Mouse (Mus musculus) hindbrain, postnatal 0 days (tissue): ENCODE data around the gene Olfr1032. TPM values are rescaled to one million over a fixed set of nuclear protein-coding genes. Genes with fewer than 3 reads are reported as not detected.

Experiments
- polyA plus RNA-seq: library from polyadenylated mRNA; unstranded; fragments of >200 nt; fragmentation: Nextera tagmentation; extraction: Ambion mirVana; gene quantifications from 2 replicates; pipeline ENCODE4 v1.2.1, GENCODE M21; 2015
- total RNA-seq: library from RNA; depleted of rRNA; stranded (reverse); fragments of >200 nt; gene quantifications from 2 replicates; pipeline ENCODE4 v1.2.3, GENCODE M21; 2014; rRNA removed

The Olfr1032 gene
- total and polyA plus RNA-seq, 2 experiments from 2014 or later: not detected

Other genes starting within 250 kb of the Olfr1032 start
Only the 30 nearest of the 31 such genes appear.
- gene Olfr1013, start 238.4 kb upstream of the Olfr1032 start, total RNA-seq: not detected in 2 replicates
- not detected in 2 replicates for gene Olfr1013, start 238.4 kb upstream of the Olfr1032 start, polyA plus RNA-seq
- gene Olfr1014, start 232.8 kb upstream of the Olfr1032 start, total RNA-seq: not detected in 2 replicates
- gene Olfr1014, start 232.8 kb upstream of the Olfr1032 start, polyA plus RNA-seq: not detected in 2 replicates
- not detected in 2 replicates for gene Olfr1015, start 223.5 kb upstream of the Olfr1032 start, total RNA-seq
- gene Olfr1015, start 223.5 kb upstream of the Olfr1032 start, polyA plus RNA-seq: not detected in 2 replicates
- gene Olfr1016, start 203.0 kb upstream of the Olfr1032 start, total RNA-seq: not detected in 2 replicates
- gene Olfr1016, start 203.0 kb upstream of the Olfr1032 start, polyA plus RNA-seq: not detected in 2 replicates
- not detected in 2 replicates for gene Olfr1018, start 187.1 kb upstream of the Olfr1032 start, total RNA-seq
- not detected in 2 replicates for gene Olfr1018, start 187.1 kb upstream of the Olfr1032 start, polyA plus RNA-seq
- gene Olfr1019, start 160.1 kb upstream of the Olfr1032 start, total RNA-seq: not detected in 2 replicates
- not detected in 2 replicates for gene Olfr1019, start 160.1 kb upstream of the Olfr1032 start, polyA plus RNA-seq
- gene Olfr1020, start 158.5 kb upstream of the Olfr1032 start, total RNA-seq: not detected in 2 replicates
- not detected in 2 replicates for gene Olfr1020, start 158.5 kb upstream of the Olfr1032 start, polyA plus RNA-seq
- gene Olfr1022, start 136.9 kb upstream of the Olfr1032 start, total RNA-seq: not detected in 2 replicates
- gene Olfr1022, start 136.9 kb upstream of the Olfr1032 start, polyA plus RNA-seq: not detected in 2 replicates
- not detected in 2 replicates for gene Olfr1023, start 119.9 kb upstream of the Olfr1032 start, total RNA-seq
- gene Olfr1023, start 119.9 kb upstream of the Olfr1032 start, polyA plus RNA-seq: not detected in 2 replicates
- gene Olfr1024, start 100.5 kb upstream of the Olfr1032 start, total RNA-seq: not detected in 2 replicates
- gene Olfr1024, start 100.5 kb upstream of the Olfr1032 start, polyA plus RNA-seq: not detected in 2 replicates
- gene Olfr1025-ps1, start 90.3 kb upstream of the Olfr1032 start, total RNA-seq: not detected in 2 replicates
- not detected in 2 replicates for gene Olfr1025-ps1, start 90.3 kb upstream of the Olfr1032 start, polyA plus RNA-seq
- not detected in 2 replicates for gene Olfr1026, start 84.0 kb upstream of the Olfr1032 start, total RNA-seq
- gene Olfr1026, start 84.0 kb upstream of the Olfr1032 start, polyA plus RNA-seq: not detected in 2 replicates
- not detected in 2 replicates for gene Olfr1028, start 55.1 kb upstream of the Olfr1032 start, total RNA-seq
- not detected in 2 replicates for gene Olfr1028, start 55.1 kb upstream of the Olfr1032 start, polyA plus RNA-seq
- gene Olfr1029, start 31.6 kb upstream of the Olfr1032 start, total RNA-seq: not detected in 2 replicates
- not detected in 2 replicates for gene Olfr1029, start 31.6 kb upstream of the Olfr1032 start, polyA plus RNA-seq
- gene Olfr1030, start 26.3 kb upstream of the Olfr1032 start, total RNA-seq: not detected in 2 replicates
- gene Olfr1030, start 26.3 kb upstream of the Olfr1032 start, polyA plus RNA-seq: not detected in 2 replicates
- not detected in 2 replicates for gene Olfr1031, start 15.2 kb upstream of the Olfr1032 start, total RNA-seq
- gene Olfr1031, start 15.2 kb upstream of the Olfr1032 start, polyA plus RNA-seq: not detected in 2 replicates
- gene Olfr1033, start 15.1 kb downstream of the Olfr1032 start, total RNA-seq: 0.21 and 1.1 TPM in 2 replicates
- 0.29 and 1.6 TPM in 2 replicates for gene Olfr1033, start 15.1 kb downstream of the Olfr1032 start, polyA plus RNA-seq
- gene Olfr1034, start 40.3 kb downstream of the Olfr1032 start, total RNA-seq: 0.05 TPM in 1 of 2 replicates, not detected in the other
- 0.04 TPM in 1 of 2 replicates, not detected in the other for gene Olfr1034, start 40.3 kb downstream of the Olfr1032 start, polyA plus RNA-seq
- gene Olfr1036, start 68.5 kb downstream of the Olfr1032 start, total RNA-seq: not detected in 2 replicates
- not detected in 2 replicates for gene Olfr1036, start 68.5 kb downstream of the Olfr1032 start, polyA plus RNA-seq
- gene Olfr1037, start 81.8 kb downstream of the Olfr1032 start, total RNA-seq: not detected in 2 replicates
- not detected in 2 replicates for gene Olfr1037, start 81.8 kb downstream of the Olfr1032 start, polyA plus RNA-seq
- gene Olfr1039, start 130.4 kb downstream of the Olfr1032 start, total RNA-seq: not detected in 2 replicates
- not detected in 2 replicates for gene Olfr1039, start 130.4 kb downstream of the Olfr1032 start, polyA plus RNA-seq
- gene Olfr1040, start 141.2 kb downstream of the Olfr1032 start, total RNA-seq: not detected in 2 replicates
- not detected in 2 replicates for gene Olfr1040, start 141.2 kb downstream of the Olfr1032 start, polyA plus RNA-seq
- gene Olfr1042, start 156.3 kb downstream of the Olfr1032 start, total RNA-seq: not detected in 2 replicates
- gene Olfr1042, start 156.3 kb downstream of the Olfr1032 start, polyA plus RNA-seq: not detected in 2 replicates
- gene Olfr1043, start 162.0 kb downstream of the Olfr1032 start, total RNA-seq: not detected in 2 replicates
- not detected in 2 replicates for gene Olfr1043, start 162.0 kb downstream of the Olfr1032 start, polyA plus RNA-seq
- not detected in 2 replicates for gene Olfr1044, start 172.3 kb downstream of the Olfr1032 start, total RNA-seq
- not detected in 2 replicates for gene Olfr1044, start 172.3 kb downstream of the Olfr1032 start, polyA plus RNA-seq
- gene Olfr52, start 180.1 kb downstream of the Olfr1032 start, total RNA-seq: not detected in 2 replicates
- not detected in 2 replicates for gene Olfr52, start 180.1 kb downstream of the Olfr1032 start, polyA plus RNA-seq
- gene Olfr1045, start 197.5 kb downstream of the Olfr1032 start, total RNA-seq: not detected in 2 replicates
- gene Olfr1045, start 197.5 kb downstream of the Olfr1032 start, polyA plus RNA-seq: not detected in 2 replicates
- gene Olfr1046, start 213.8 kb downstream of the Olfr1032 start, total RNA-seq: not detected in 2 replicates
- gene Olfr1046, start 213.8 kb downstream of the Olfr1032 start, polyA plus RNA-seq: not detected in 2 replicates
- not detected in 2 replicates for gene Olfr1047, start 225.9 kb downstream of the Olfr1032 start, total RNA-seq
- gene Olfr1047, start 225.9 kb downstream of the Olfr1032 start, polyA plus RNA-seq: not detected in 2 replicates
- gene Olfr1048, start 234.7 kb downstream of the Olfr1032 start, total RNA-seq: not detected in 2 replicates
- gene Olfr1048, start 234.7 kb downstream of the Olfr1032 start, polyA plus RNA-seq: not detected in 2 replicates